In the genomic region with DNA sequence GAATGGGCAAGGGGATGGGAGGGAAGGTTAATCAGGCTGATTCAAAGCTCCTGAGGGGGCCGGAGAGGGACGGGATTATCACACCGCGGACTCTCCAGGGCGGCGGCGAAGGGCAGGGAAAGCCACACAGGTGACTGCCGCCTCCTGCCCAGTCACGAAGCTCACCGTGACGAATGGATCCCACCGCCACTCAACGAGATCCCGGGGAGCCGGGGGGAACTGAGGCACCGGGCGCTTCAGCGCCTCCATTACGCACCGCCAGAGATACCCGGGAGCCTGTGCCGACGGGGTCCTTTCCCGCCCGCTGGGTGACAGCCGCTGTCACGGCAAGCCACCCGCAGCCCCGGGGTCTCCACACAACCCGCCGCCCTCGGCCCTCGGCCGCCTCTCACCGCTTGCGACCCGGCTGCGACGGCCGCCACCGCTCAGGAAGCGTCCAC, we compare ENCODE assay signal across 8 mouse cellular contexts. TPM values are rescaled to one million over a fixed set of nuclear protein-coding genes. Genes with fewer than 3 reads are reported as not detected.
DNase-seq lines count a peak whose midpoint lies in the region; ATAC-seq and TF ChIP-seq lines count a peak whose summit lies in the region.

No protein-coding gene starts in this region.

- peak; percentile 17 to 66 for DNase-seq in layer of hippocampus, postnatal 25 days (ENCODE audit: extremely low spot score in 1 of 2, low spot score in 1 of 2)
- no peak for DNase-seq in layer of hippocampus, adult 11-12 months (ENCODE audit: low spot score)
- no peak for DNase-seq in Patski (ENCODE audit: low read depth, low spot score)
- no peak for DNase-seq in embryonic facial prominence, embryonic 14.5 days (ENCODE audit: low spot score)
- no peak for DNase-seq in cerebellum, postnatal 10 days
- no peak for DNase-seq in natural killer cell, adult 2 months (ENCODE audit: low spot score in 2 of 2)

- no peaks in the 10 kb centered on the region for H3K9me3 ChIP-seq in embryonic facial prominence, embryonic 14.5 days (ENCODE audit: control insufficient read depth, low read length)
- no peaks in the 10 kb centered on the region for H3K9me3 ChIP-seq in intestine, postnatal 0 days (ENCODE audit: control insufficient read depth)
- H3K9me3 ChIP-seq in midbrain, embryonic 16.5 days (replicated peaks; ENCODE audit: control insufficient read depth, low read length, poor library complexity, severe bottlenecking), result no peaks in the 10 kb centered on the region

- peak overlapping the region; percentile 89 for H3K4me2 ChIP-seq in embryonic facial prominence, embryonic 14.5 days (ENCODE audit: low read depth, low read length)
- H3K4me2 ChIP-seq in intestine, postnatal 0 days (replicated peaks; ENCODE audit: low read depth), result peak overlapping the region; percentile 82
- peak overlapping the region; percentile 92 for H3K4me2 ChIP-seq in midbrain, embryonic 16.5 days (ENCODE audit: low read length)

- peak; percentile 52 for ATAC-seq in Patski
- ATAC-seq in embryonic facial prominence, embryonic 14.5 days (ENCODE audit: low read depth), result peak; percentile 60; the same call in 1 of the 2 replicates
- peak; percentile 48 for ATAC-seq in intestine, postnatal 0 days
- peak; percentile 76 for ATAC-seq in midbrain, embryonic 16.5 days

- in situ Hi-C loops in Patski (cut with MboI; ENCODE audit: low pct_unique_long_range_greater_than_20kb), result no loop called here

- under 1% methylated on average over 41 of the region's 42 CpGs for WGBS in embryonic facial prominence, embryonic 14.5 days
- WGBS in intestine, postnatal 0 days, result 0% methylated on average over 40 of the region's 42 CpGs
- under 1% methylated on average over 41 of the region's 42 CpGs for WGBS in midbrain, embryonic 16.5 days

- CTCF ChIA-PET in Patski (lab: Charles Lee), result interaction anchor here (1.0 to 1.2 kb wide), 2 partner anchors 22 to 76 kb away, joined by 3 read pairs; a partner anchor contains a TSS

- no peaks in the 10 kb centered on the region for H3K27me3 ChIP-seq in Patski
- H3K27me3 ChIP-seq in embryonic facial prominence, embryonic 14.5 days (replicated peaks; ENCODE audit: control insufficient read depth, insufficient read depth, low read length), result no peaks in the 10 kb centered on the region
- H3K27me3 ChIP-seq in intestine, postnatal 0 days (replicated peaks; ENCODE audit: control insufficient read depth, insufficient read depth, low read length), result no peaks in the 10 kb centered on the region
- H3K27me3 ChIP-seq in midbrain, embryonic 16.5 days (ENCODE audit: control insufficient read depth, insufficient read depth, low read depth, low read length), result no peaks in the 10 kb centered on the region

- H3K4me1 ChIP-seq in embryonic facial prominence, embryonic 14.5 days (ENCODE audit: control insufficient read depth, insufficient read depth, low read length), result peaks cover 8% of the 10 kb centered on the region
- 0 out of 2 replicates have a peak, but pooled peaks cover 3% of the 10 kb centered on the region for H3K4me1 ChIP-seq in intestine, postnatal 0 days (replicated peaks; ENCODE audit: control insufficient read depth, insufficient read depth, low read length)
- H3K4me1 ChIP-seq in midbrain, embryonic 16.5 days (ENCODE audit: control insufficient read depth, insufficient read depth, low read length), result peaks cover 25% of the 10 kb centered on the region

- POLR2A ChIA-PET in Patski (lab: Charles Lee), result interaction anchor here (1.1 to 1.3 kb wide), 2 partner anchors 11 to 18 kb away, joined by 4 to 5 read pairs; no protein-coding TSS in a partner anchor

- H3K36me3 ChIP-seq in embryonic facial prominence, embryonic 14.5 days (ENCODE audit: control insufficient read depth, insufficient read depth, low read length), result peaks cover 22% of the 10 kb centered on the region
- H3K36me3 ChIP-seq in intestine, postnatal 0 days (ENCODE audit: control insufficient read depth, insufficient read depth), result peaks cover 13% of the 10 kb centered on the region
- peaks cover 12% of the 10 kb centered on the region for H3K36me3 ChIP-seq in midbrain, embryonic 16.5 days (ENCODE audit: control insufficient read depth, insufficient read depth, low read length)

- peak overlapping the region; percentile 80 for H3K9ac ChIP-seq in embryonic facial prominence, embryonic 14.5 days (ENCODE audit: low read depth, low read length)
- H3K9ac ChIP-seq in intestine, postnatal 0 days (ENCODE audit: low read depth, low read length), result peak overlapping the region; percentile 97
- H3K9ac ChIP-seq in midbrain, embryonic 16.5 days (ENCODE audit: low read depth, low read length), result peak overlapping the region; percentile 95

- peak overlapping the region; percentile 85 for H3K27ac ChIP-seq in embryonic facial prominence, embryonic 14.5 days (replicated peaks; ENCODE audit: low read depth, low read length)
- peak overlapping the region; percentile 92 for H3K27ac ChIP-seq in intestine, postnatal 0 days (ENCODE audit: low read depth, low read length)
- peak overlapping the region; percentile 97 for H3K27ac ChIP-seq in midbrain, embryonic 16.5 days (ENCODE audit: low read length)

- TF ChIP-seq CTCF in Patski (IDR thresholded peaks at IDR 0.05), result no peak
- TF ChIP-seq CTCF in intestine, postnatal 0 days (IDR thresholded peaks at IDR 0.05; ENCODE audit: low read depth), result no peak

- peak overlapping the region; percentile 89 for H3K4me3 ChIP-seq in embryonic facial prominence, embryonic 14.5 days (ENCODE audit: low read depth, low read length)
- H3K4me3 ChIP-seq in intestine, postnatal 0 days (ENCODE audit: low read depth, low read length), result peak overlapping the region; percentile 66
- peak overlapping the region; percentile 94 for H3K4me3 ChIP-seq in midbrain, embryonic 16.5 days (ENCODE audit: low read depth, low read length)

RNA-seq across cellular contexts. Expression of a gene that starts 0.5 kb away (rescaled TPM):
- 100 to 1,000 TPM; 388 to 393 TPM for total RNA-seq in layer of hippocampus, postnatal 25 days (2021)
- polyA plus RNA-seq in Patski (2021), result 28.5 TPM
- polyA plus RNA-seq in embryonic facial prominence, embryonic 14.5 days (2014; fragmentation: Nextera tagmentation; extraction: Ambion mirVana), result 15.6 and 15.8 TPM in 2 replicates
- polyA plus RNA-seq in intestine, postnatal 0 days (2015; fragmentation: Nextera tagmentation; extraction: Ambion mirVana), result 15.8 and 16.6 TPM in 2 replicates
- polyA plus RNA-seq in midbrain, embryonic 16.5 days (2015; fragmentation: Nextera tagmentation; extraction: Ambion mirVana), result 52.1 and 55.7 TPM in 2 replicates

RNA-seq across cellular contexts. Expression of a gene that starts 33.7 kb away (rescaled TPM):
- total RNA-seq in layer of hippocampus, postnatal 25 days (2021), result 10 to 100 TPM; 51.3 to 77.8 TPM
- 47.9 TPM for polyA plus RNA-seq in Patski (2021)
- polyA plus RNA-seq in embryonic facial prominence, embryonic 14.5 days (2014; fragmentation: Nextera tagmentation; extraction: Ambion mirVana), result 51.8 and 58.2 TPM in 2 replicates
- 17.3 and 19.1 TPM in 2 replicates for polyA plus RNA-seq in intestine, postnatal 0 days (2015; fragmentation: Nextera tagmentation; extraction: Ambion mirVana)
- polyA plus RNA-seq in midbrain, embryonic 16.5 days (2015; fragmentation: Nextera tagmentation; extraction: Ambion mirVana), result 72.3 and 84.0 TPM in 2 replicates

Comparison
In these comparisons a context has a peak if more than half of its experiments do, and no peak if none do; other contexts are left out.
1. DNase-seq: peak in layer of hippocampus, postnatal 25 days (2 of 2); none in layer of hippocampus, adult 11-12 months (single experiment), Patski (single experiment), embryonic facial prominence, embryonic 14.5 days (single experiment), cerebellum, postnatal 10 days (0 of 2) and natural killer cell, adult 2 months (0 of 2).
2. Peak in every context shown above with its lines, with median percentiles within 50 percentile points of each other: ATAC-seq, H3K27ac ChIP-seq, H3K4me2 ChIP-seq, H3K4me3 ChIP-seq and H3K9ac ChIP-seq.